Mouse (Mus musculus) testis, adult 10 weeks (tissue): ENCODE results near the gene Trpc4. TPM values are rescaled to one million over a fixed set of nuclear protein-coding genes. Genes with fewer than 3 reads are reported as not detected.

Source experiments
- polyA plus RNA-seq: library from polyadenylated mRNA; stranded (reverse); fragments of 350-450 nt; fragmentation: Illumina TruSeq; extraction: RNeasy Lipid Tissue Mini Kit (QIAGEN cat#74804); gene quantifications from one replicate; pipeline ENCODE4 v1.2.3, GENCODE M21; 2014; ENCODE audit warnings: low read depth, low replicate concordance

Gene Trpc4
- not detected for polyA plus RNA-seq

GRCm38 (mm10) chr3:54155639-54156315 is at the start of gene Trpc4:
Gene Trpc4, plus strand, starts transcription at chr3:54156035.

GRCm38 (mm10) chr3:54360897-54361296 is 205.1 kb downstream of the Trpc4 start, which contains the start of gene Postn:
Gene Postn, plus strand, starts transcription at chr3:54361109.

Other genes with a start within 250 kb of the Trpc4 start
- 21.0 TPM for gene Postn, start 205.1 kb downstream of the Trpc4 start, polyA plus RNA-seq